Mouse (Mus musculus) MN1 (cell line): ENCODE data around the gene Ntn5.
"Not testable (repeated sequence)": the region's sequence is repeated elsewhere in the genome, so short reads cannot be mapped to it uniquely, and the experiment has no call there.

Source experiments
- DNase-seq: peaks from one replicate; pipeline ENCODE4 v3.0.0-alpha.2; 2016; ENCODE audit warnings: low spot score

Ntn5 gene

GRCm38 (mm10) chr7:45683396-45684050, at the start of gene Ntn5:
Gene Ntn5, plus strand, starts transcription at chr7:45684022.
- no peak for DNase-seq

GRCm38 (mm10) chr7:45634946-45635681, 48.7 kb upstream of the Ntn5 start:
- no peak for DNase-seq

- no peak for DNase-seq
These were observed 47.8 kb upstream of the Ntn5 start for GRCm38 (mm10) chr7:45635711-45636688.

- DNase-seq, result no peak
These were observed 46.1 kb upstream of the Ntn5 start for GRCm38 (mm10) chr7:45637710-45638109.

GRCm38 (mm10) chr7:45638623-45639401, 45.0 kb upstream of the Ntn5 start:
- no peak for DNase-seq

GRCm38 (mm10) chr7:45639561-45640027, 44.2 kb upstream of the Ntn5 start, which contains the start of gene Mamstr:
Gene Mamstr, plus strand, starts transcription at chr7:45639977.
- DNase-seq, result no peak

GRCm38 (mm10) chr7:45640191-45640957, 43.4 kb upstream of the Ntn5 start:
- DNase-seq, result no peak

GRCm38 (mm10) chr7:45641391-45642040, 42.3 kb upstream of the Ntn5 start:
- DNase-seq, result no peak

GRCm38 (mm10) chr7:45642083-45642482, 41.7 kb upstream of the Ntn5 start:
- no peak for DNase-seq

GRCm38 (mm10) chr7:45642503-45643255, 41.1 kb upstream of the Ntn5 start:
- peak; percentile 7 for DNase-seq

GRCm38 (mm10) chr7:45643441-45644178, 40.2 kb upstream of the Ntn5 start:
- DNase-seq, result peak; percentile 88

GRCm38 (mm10) chr7:45644183-45644582, 39.6 kb upstream of the Ntn5 start:
- no peak for DNase-seq

- DNase-seq, result no peak
These were observed 38.8 kb upstream of the Ntn5 start for GRCm38 (mm10) chr7:45644872-45645590.

- no peak for DNase-seq
These were observed 38.2 kb upstream of the Ntn5 start for GRCm38 (mm10) chr7:45645591-45645971.

GRCm38 (mm10) chr7:45646671-45647070, 37.2 kb upstream of the Ntn5 start:
- DNase-seq, result no peak

- DNase-seq, result no peak
These were observed 34.5 kb upstream of the Ntn5 start for GRCm38 (mm10) chr7:45649351-45649750.

- not testable (repeated sequence) for DNase-seq
These were observed 33.3 kb upstream of the Ntn5 start for GRCm38 (mm10) chr7:45650484-45650883.
